Mouse (Mus musculus) 3T3-L1 (cell line): ENCODE results near the gene Tipin.

Source experiments
- DNase-seq: peaks from one replicate; pipeline ENCODE4 v3.0.0-alpha.2; 2015; ENCODE audit warnings: low read depth, low spot score

Gene Tipin

GRCm38 (mm10) chr9:64343656-64344055, 62.3 kb downstream of the Tipin start:
- DNase-seq = peak; percentile 3

- DNase-seq = no peak
These were observed 64.5 kb downstream of the Tipin start for GRCm38 (mm10) chr9:64345931-64346330.

- DNase-seq = peak; percentile 61
These were observed 66.0 kb downstream of the Tipin start for GRCm38 (mm10) chr9:64347377-64347776.

- DNase-seq = no peak
These were observed 68.1 kb downstream of the Tipin start for GRCm38 (mm10) chr9:64349490-64349889.

GRCm38 (mm10) chr9:64351191-64351590, 69.8 kb downstream of the Tipin start:
- DNase-seq = peak; percentile 34
